Mouse (Mus musculus) heart, embryonic 13.5 days (tissue): ENCODE data around the gene Cbs. TPM values are rescaled to one million over a fixed set of nuclear protein-coding genes. Genes with fewer than 3 reads are reported as not detected.

Source experiments
- ATAC-seq: fragments of 200-750 bp; cut with Nextera tagmentation; 2 replicates; pipeline ENCODE4 v1.8.0; 2017; ENCODE audit warnings: moderate TSS enrichment; ENCODE audit not compliant: insufficient number of reproducible peaks, low FRiP score, low TSS enrichment; ENCODE audit errors: extremely low read depth
- H3K27ac ChIP-seq: fragments of 300-500 bp; sonication (generic); replicated peaks from 2 replicates; pipeline ENCODE4 v1.5.1; 2015; ENCODE audit warnings: moderate library complexity, mild to moderate bottlenecking, inconsistent platforms
- H3K27me3 ChIP-seq: fragments of 300-500 bp; sonication (generic); replicated peaks from 2 replicates; pipeline ENCODE4 v1.6.1; 2015; ENCODE audit warnings: mild to moderate bottlenecking, inconsistent platforms
- H3K36me3 ChIP-seq: fragments of 300-500 bp; sonication (generic); 2 replicates; pipeline ENCODE4 v1.6.1; 2015; ENCODE audit warnings: mild to moderate bottlenecking, inconsistent platforms
- H3K4me1 ChIP-seq: fragments of 300-500 bp; sonication (generic); 2 replicates; pipeline ENCODE4 v1.6.1; 2015; ENCODE audit warnings: inconsistent platforms
- H3K4me2 ChIP-seq: fragments of 300-500 bp; sonication (generic); 2 replicates; pipeline ENCODE4 v1.6.1; 2015; ENCODE audit warnings: inconsistent platforms, mild to moderate bottlenecking, moderate library complexity
- H3K4me3 ChIP-seq: fragments of 300-500 bp; sonication (generic); 2 replicates; pipeline ENCODE4 v1.5.1; 2015; ENCODE audit warnings: moderate library complexity, mild to moderate bottlenecking, inconsistent platforms
- H3K9ac ChIP-seq: fragments of 300-500 bp; sonication (generic); 2 replicates; pipeline ENCODE4 v1.6.1; 2015; ENCODE audit warnings: inconsistent platforms, mild to moderate bottlenecking, moderate library complexity
- H3K9me3 ChIP-seq: fragments of 300-500 bp; sonication (generic); 2 replicates; pipeline ENCODE4 v1.6.1; 2016; ENCODE audit warnings: inconsistent platforms
- WGBS: fragments of 180-500 bp; shearing (Covaris S2); methylation state at CpG from one replicate; pipeline ENCODE4 v1.1.7; 2015; ENCODE audit warnings: mixed read lengths; 5-methylcytosine and 5-hydroxymethylcytosine counted together
- polyA plus RNA-seq: library from polyadenylated mRNA; unstranded; fragments of >200 nt; fragmentation: Nextera tagmentation; extraction: Ambion mirVana; gene quantifications from 2 replicates; pipeline ENCODE4 v1.2.1, GENCODE M21; 2015

Cbs gene
- polyA plus RNA-seq, result 1.1 and 1.8 TPM in 2 replicates

DNA sequence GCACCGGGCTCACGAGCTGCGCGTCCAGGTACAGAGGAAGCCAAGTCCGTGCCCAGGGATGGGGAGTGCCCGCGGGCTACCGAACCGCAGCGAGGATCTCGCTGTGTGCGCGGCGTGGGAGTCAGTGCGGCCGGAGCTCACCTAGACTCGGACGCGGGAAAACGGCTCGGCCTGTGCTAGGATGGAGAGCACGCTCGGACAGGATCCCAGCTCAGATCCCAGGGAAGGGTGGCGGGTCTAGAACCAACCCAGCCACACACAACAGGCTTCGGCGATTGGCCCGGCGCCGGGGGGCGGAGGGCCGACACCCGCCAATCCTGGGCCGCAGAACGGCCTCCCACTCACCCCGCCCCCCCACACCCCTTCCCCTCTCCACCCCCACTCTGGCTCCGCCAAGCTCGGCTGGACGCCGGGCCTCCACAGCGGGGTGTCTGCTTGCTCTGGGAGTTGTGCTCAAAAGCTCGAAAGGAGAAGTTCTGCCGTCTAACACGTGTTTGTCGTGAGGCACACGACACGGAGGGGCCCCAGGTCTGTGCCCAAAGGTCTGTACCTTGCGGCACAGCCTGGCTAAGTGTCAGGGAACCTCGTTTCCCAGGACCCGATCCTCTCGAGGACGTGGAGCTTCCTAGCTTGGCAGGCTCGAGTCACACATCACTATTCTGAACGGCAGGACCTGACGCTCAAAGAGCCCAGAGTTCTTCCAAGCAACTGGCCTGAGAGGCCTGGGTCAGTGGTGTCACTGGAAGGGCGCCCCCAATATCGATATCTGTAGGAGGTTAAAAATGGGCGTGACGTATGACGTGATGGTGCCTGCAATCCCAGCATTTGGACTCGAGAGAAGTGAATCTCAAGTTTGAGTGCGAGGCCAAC, at the start of gene Cbs:
Gene Cbs, minus strand, starts transcription at position 297 of the 870 bp plus-strand sequence.
- H3K9ac ChIP-seq, result peak within 1 kb of the TSS; percentile 78
- peak; percentile 74 for ATAC-seq
- peaks cover 30% of the 10 kb centered on the region for H3K4me1 ChIP-seq
- H3K9me3 ChIP-seq, result no peaks in the 10 kb centered on the region
- peak within 1 kb of the TSS; percentile 97 for H3K4me2 ChIP-seq
- H3K4me3 ChIP-seq, result peak within 1 kb of the TSS; percentile 61
- H3K27me3 ChIP-seq, result peaks cover 25% of the 10 kb centered on the region
- no peaks in the 10 kb centered on the region for H3K36me3 ChIP-seq
- peak within 1 kb of the TSS; percentile 13; the same call in 1 of the 2 replicates for H3K27ac ChIP-seq
- 2% methylated on average over 57 of the region's 61 CpGs for WGBS

DNA sequence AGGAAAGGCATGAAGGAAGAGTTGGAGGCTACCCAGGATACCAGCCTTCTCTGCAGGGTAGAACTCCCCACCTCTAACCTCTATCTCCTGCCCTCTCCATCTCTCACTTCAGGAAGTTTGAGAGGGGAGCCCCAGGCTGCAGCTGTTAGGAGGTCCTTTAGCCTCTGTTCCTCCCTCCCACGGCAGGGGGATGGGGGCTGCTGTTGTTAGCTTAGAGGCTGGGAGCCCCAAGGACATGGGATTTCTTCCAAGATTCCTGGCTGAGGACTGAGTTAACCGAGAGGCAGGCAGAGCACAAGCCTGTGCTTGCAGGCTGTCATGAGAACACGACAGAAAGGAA, 49.2 kb upstream of the Cbs start:
- Histone ChIP-seq H3K27ac (peak overlapping the region; percentile 86), H3K4me1 (peaks cover 11% of the 10 kb centered on the region), H3K9ac (peak overlapping the region; percentile 72), H3K4me2 (peak overlapping the region; percentile 47; the same call in 1 of the 2 replicates), H3K9me3 (no peaks in the 10 kb centered on the region), H3K4me3 (no peak overlapping the region), H3K27me3 (peaks cover 18% of the 10 kb centered on the region), H3K36me3 (no peaks in the 10 kb centered on the region)
- ATAC-seq, result no peak
- WGBS, result 23% methylated on average over 3 of the region's 3 CpGs

DNA sequence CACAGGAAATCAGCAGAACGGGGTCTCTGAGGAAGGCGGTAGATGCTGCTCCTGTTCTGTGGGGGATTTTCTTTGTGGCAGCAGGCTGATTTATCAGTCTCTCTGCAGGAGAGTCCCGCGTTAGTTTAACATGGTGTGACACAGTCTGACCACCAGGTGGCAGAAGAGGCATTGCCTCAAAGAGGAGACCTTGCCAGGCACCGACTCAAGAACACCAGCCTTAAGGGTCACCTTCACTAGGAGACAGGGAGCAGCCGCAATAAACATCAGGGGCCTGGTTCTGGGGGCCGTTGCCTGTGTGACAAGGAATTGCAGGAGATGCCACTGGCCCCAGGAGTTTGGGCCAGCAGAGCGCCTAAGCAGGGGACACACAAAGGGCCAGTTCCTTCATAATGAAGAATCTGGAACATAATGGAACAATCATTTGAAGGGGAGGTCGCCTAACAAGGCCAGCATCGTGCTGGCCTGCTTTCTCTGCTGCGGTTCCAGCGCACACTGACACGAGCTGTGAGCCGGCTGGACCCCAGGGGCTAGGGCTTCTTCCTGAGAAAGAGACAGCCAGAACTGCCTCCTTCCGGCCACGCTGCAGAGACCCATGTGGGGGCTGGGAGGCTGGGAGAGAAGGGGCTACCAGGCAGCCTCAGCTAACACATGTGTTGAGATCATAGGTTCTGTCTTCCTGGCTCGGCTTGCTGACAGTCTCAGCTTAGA, 48.6 kb upstream of the Cbs start:
- no peak for ATAC-seq
- H3K4me1 ChIP-seq, result peaks cover 11% of the 10 kb centered on the region
- H3K36me3 ChIP-seq, result no peaks in the 10 kb centered on the region
- peak overlapping the region; percentile 86 for H3K27ac ChIP-seq
- no peaks in the 10 kb centered on the region for H3K9me3 ChIP-seq
- H3K4me3 ChIP-seq, result 0 out of 2 replicates have a peak overlapping the region, but pooled peaks have one; percentile 8
- H3K9ac ChIP-seq, result peak overlapping the region; percentile 72
- peaks cover 22% of the 10 kb centered on the region for H3K27me3 ChIP-seq
- WGBS, result 10% methylated on average over 17 of the region's 17 CpGs
- H3K4me2 ChIP-seq, result peak overlapping the region; percentile 47

DNA sequence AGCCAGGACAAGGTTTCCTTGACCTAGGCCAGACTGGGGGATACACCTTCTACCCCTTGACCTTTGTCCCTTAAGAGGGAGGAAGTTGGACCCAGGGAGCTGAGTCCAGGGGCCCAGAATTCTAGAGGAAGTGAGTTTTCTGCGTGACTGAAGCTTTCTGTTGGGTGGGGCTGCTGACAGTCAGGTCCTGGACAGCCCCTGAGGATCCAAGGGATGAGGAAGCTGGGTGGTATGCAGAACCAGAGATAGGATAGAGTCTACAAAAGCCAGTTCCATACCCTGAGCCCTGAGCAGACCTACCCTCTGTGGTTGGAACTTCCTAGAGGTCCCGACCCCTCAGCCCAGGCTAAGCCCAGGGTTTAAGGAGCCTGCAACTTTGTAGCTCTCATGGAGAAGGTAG, 43.4 kb upstream of the Cbs start:
- no peak overlapping the region for H3K9ac ChIP-seq
- peaks cover 56% of the 10 kb centered on the region for H3K27me3 ChIP-seq
- no peak for ATAC-seq
- H3K4me1 ChIP-seq, result no peaks in the 10 kb centered on the region
- H3K4me3 ChIP-seq, result no peak overlapping the region
- no peaks in the 10 kb centered on the region for H3K9me3 ChIP-seq
- no peak overlapping the region for H3K27ac ChIP-seq
- 60% methylated on average over 2 of the region's 2 CpGs for WGBS
- no peaks in the 10 kb centered on the region for H3K36me3 ChIP-seq
- no peak overlapping the region for H3K4me2 ChIP-seq

DNA sequence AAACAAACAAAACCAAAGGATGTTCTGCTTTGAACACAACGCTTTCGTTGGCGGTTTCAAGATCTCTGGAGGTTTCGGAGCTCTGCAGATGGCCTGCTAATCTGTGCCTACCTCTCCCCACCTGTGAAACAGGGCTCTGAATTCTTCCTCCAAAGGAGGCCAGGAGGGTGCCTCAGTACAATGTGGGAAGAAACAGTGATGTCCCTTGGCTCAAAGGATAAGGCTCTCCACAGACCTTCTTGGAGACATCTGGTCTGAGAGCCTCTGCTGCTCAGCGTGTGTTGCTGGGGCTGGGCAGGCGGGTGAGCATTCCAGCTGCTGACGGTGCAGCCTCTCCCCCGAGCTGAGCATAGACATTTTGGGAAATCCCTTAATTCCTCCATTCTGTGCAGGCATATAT, 40.5 kb upstream of the Cbs start, which contains the start of gene Cryaa:
Gene Cryaa, plus strand, starts transcription at position 301 of the 400 bp plus-strand sequence.
- H3K27me3 ChIP-seq, result peaks cover 42% of the 10 kb centered on the region
- H3K9ac ChIP-seq, result no peak within 1 kb of the TSS
- no peaks in the 10 kb centered on the region for H3K4me1 ChIP-seq
- H3K36me3 ChIP-seq, result no peaks in the 10 kb centered on the region
- no peaks in the 10 kb centered on the region for H3K9me3 ChIP-seq
- no peak within 1 kb of the TSS for H3K4me2 ChIP-seq
- H3K27ac ChIP-seq, result no peak within 1 kb of the TSS
- 69% methylated on average over 8 of the region's 8 CpGs for WGBS
- ATAC-seq, result no peak
- H3K4me3 ChIP-seq, result no peak within 1 kb of the TSS

- Histone ChIP-seq H3K36me3 (no peaks in the 10 kb centered on the region), H3K9ac (no peak overlapping the region), H3K27me3 (peaks cover 32% of the 10 kb centered on the region), H3K4me2 (no peak overlapping the region), H3K9me3 (no peaks in the 10 kb centered on the region), H3K27ac (no peak overlapping the region), H3K4me1 (no peaks in the 10 kb centered on the region), H3K4me3 (no peak overlapping the region)
- no peak for ATAC-seq
- WGBS, result 78% methylated on average over 1 of the region's 1 CpGs
These were observed 37.4 kb upstream of the Cbs start for GRCm38 (mm10) chr17:31674426-31674825.

DNA sequence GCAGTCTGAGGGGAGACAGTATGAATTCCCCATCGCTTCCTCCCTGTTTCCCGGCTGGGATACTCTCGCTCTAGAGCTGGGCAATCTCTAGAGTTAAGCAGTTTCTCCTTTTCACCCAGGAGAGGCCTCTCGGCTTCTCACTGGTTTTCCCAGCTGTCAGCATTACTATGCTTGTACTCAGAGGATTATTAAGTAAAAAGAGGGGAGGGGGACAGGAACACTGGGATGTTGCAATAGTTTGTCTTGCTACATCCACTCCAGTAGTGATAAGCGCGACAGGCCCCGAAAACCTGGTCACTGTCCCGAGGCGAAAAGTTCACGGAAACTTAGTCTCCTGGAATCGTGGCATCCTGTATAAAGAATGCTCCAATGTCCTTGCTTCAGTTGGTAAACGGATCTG, 35.2 kb upstream of the Cbs start:
- no peaks in the 10 kb centered on the region for H3K36me3 ChIP-seq
- WGBS, result 76% methylated on average over 12 of the region's 12 CpGs
- H3K4me2 ChIP-seq, result no peak overlapping the region
- no peak overlapping the region for H3K4me3 ChIP-seq
- H3K9ac ChIP-seq, result no peak overlapping the region
- peaks cover 14% of the 10 kb centered on the region; the same call in 1 of the 2 replicates for H3K27me3 ChIP-seq
- no peak for ATAC-seq
- H3K4me1 ChIP-seq, result no peaks in the 10 kb centered on the region
- H3K9me3 ChIP-seq, result no peaks in the 10 kb centered on the region
- H3K27ac ChIP-seq, result no peak overlapping the region

GRCm38 (mm10) chr17:31671698-31672097, 34.7 kb upstream of the Cbs start:
- Histone ChIP-seq H3K9ac (no peak overlapping the region), H3K36me3 (no peaks in the 10 kb centered on the region), H3K4me1 (no peaks in the 10 kb centered on the region), H3K27me3 (peaks cover 8% of the 10 kb centered on the region; the same call in 1 of the 2 replicates), H3K27ac (no peak overlapping the region), H3K4me3 (no peak overlapping the region), H3K4me2 (no peak overlapping the region), H3K9me3 (no peaks in the 10 kb centered on the region)
- WGBS, result 72% methylated on average over 8 of the region's 8 CpGs
- no peak for ATAC-seq

DNA sequence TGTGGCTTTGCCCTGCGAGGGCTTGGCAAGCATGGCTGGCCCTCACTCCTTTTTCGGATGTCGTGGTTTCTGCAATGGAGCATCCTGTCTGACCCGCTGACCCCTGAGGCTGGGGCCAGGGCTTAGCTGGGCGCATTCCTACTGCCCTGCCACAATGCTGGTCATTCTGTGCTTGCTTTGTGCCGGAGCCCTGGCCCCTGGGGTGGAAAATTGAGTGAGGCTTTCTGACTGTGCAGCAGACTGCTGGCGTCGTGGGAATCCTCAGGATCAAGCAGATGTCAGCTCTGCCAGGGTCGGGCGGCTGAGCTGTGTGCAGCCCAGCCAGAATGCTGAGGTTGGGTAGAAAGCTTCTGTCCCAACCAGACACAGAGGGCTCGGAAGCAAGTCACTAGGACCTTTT, 33.1 kb upstream of the Cbs start:
- 61% methylated on average over 11 of the region's 11 CpGs for WGBS
- Histone ChIP-seq H3K36me3 (no peaks in the 10 kb centered on the region), H3K9ac (no peak overlapping the region), H3K4me1 (no peaks in the 10 kb centered on the region), H3K27ac (no peak overlapping the region), H3K27me3 (no peaks in the 10 kb centered on the region), H3K4me2 (no peak overlapping the region), H3K4me3 (no peak overlapping the region), H3K9me3 (no peaks in the 10 kb centered on the region)
- ATAC-seq, result no peak

DNA sequence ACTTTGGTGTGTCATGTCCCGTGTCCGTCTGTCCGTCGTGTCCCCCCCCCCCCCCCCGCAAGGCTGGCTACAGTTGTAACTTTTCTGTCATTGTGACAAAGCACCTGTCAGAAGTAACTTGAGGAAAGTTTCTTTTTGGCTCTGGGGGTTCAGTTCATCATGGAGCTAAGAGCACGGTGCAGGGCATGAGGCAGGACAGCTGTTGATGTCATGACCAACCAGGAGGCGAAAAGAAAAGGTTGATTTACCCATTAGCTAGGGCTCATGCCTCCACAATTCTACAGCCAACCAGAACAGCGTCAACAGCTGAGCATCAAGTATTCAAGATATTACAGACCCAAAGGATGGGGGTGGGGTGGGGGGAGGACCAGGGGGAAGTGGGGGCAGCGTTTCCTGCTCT, 31.3 kb upstream of the Cbs start:
- no peaks in the 10 kb centered on the region for H3K36me3 ChIP-seq
- WGBS, result 69% methylated on average over 9 of the region's 9 CpGs
- no peak overlapping the region for H3K4me2 ChIP-seq
- ATAC-seq, result no peak
- H3K4me1 ChIP-seq, result no peaks in the 10 kb centered on the region
- H3K27me3 ChIP-seq, result no peaks in the 10 kb centered on the region
- no peak overlapping the region for H3K9ac ChIP-seq
- H3K4me3 ChIP-seq, result no peak overlapping the region
- no peaks in the 10 kb centered on the region for H3K9me3 ChIP-seq
- H3K27ac ChIP-seq, result no peak overlapping the region

- no peaks in the 10 kb centered on the region for H3K36me3 ChIP-seq
- WGBS, result 0% methylated on average over 4 of the region's 4 CpGs
- H3K27me3 ChIP-seq, result no peaks in the 10 kb centered on the region
- H3K4me2 ChIP-seq, result no peak overlapping the region
- no peaks in the 10 kb centered on the region for H3K4me1 ChIP-seq
- no peak overlapping the region for H3K4me3 ChIP-seq
- H3K27ac ChIP-seq, result no peak overlapping the region
- no peak for ATAC-seq
- H3K9ac ChIP-seq, result no peak overlapping the region
- no peaks in the 10 kb centered on the region for H3K9me3 ChIP-seq
These were observed 27.7 kb upstream of the Cbs start for GRCm38 (mm10) chr17:31664760-31665159.
